Mouse (Mus musculus) heart, postnatal 14 days (tissue): ENCODE measurements at regions not wholly inside any gene's neighbourhood (a gene's known extent, or its start where the extent isn't known, plus 50 kb on each side); places are given as distances from the start of the nearest gene placed in this dataset.

Experiments used
- DNase-seq, 2 experiments: peaks; one replicate each; pipeline ENCODE4 v3.0.0; 2021 to 2022
- intact Hi-C: fragments of 180-260 bp; cut with DNase I; formaldehyde crosslinking; loops from one replicate; pipeline ENCODE4 v1.15.1; 2025

DNA sequence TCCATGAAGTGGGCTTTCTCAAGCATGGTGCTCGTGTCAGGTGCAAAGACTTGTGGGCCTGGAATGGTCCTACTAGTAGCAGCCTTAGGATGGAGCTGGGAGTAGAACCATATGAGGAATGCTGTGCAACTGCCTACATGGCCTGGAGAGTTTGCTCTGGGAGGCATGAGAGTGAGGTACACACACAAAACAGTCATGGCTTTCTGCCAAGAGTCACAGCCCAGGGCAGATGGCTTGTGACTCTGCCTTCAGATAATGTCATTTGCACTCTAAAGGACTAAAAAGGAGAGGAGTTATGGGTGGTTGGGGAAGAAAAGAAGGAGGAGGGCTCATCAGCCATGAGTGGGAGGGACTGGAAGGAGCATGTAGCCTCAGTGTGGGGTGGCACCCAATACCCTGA lies 263.1 kb downstream of the Cbln1 start:
- intact Hi-C loops, result no loop called here
- DNase-seq, result no peak

DNA sequence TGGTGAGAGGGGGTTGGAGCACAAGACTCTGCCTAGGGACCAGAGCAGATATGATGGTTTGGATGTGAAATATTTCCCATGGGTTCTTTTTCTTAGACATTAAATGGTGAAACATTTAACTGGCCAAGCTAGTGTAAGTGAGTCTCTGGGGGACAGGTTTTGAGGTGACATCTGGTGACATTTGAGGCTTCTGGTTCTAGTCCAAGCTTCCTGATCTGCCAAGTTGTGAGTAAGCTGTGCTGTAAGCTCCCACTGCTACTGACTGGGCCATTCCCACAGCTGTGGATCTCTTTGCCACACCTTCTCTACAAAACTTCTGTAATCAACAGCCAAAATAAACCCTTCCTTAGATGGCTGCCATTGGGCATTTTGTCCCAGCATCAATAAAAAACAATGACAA lies 264.4 kb downstream of the Cbln1 start:
- intact Hi-C loops, result no loop called here
- no peak for DNase-seq

DNA sequence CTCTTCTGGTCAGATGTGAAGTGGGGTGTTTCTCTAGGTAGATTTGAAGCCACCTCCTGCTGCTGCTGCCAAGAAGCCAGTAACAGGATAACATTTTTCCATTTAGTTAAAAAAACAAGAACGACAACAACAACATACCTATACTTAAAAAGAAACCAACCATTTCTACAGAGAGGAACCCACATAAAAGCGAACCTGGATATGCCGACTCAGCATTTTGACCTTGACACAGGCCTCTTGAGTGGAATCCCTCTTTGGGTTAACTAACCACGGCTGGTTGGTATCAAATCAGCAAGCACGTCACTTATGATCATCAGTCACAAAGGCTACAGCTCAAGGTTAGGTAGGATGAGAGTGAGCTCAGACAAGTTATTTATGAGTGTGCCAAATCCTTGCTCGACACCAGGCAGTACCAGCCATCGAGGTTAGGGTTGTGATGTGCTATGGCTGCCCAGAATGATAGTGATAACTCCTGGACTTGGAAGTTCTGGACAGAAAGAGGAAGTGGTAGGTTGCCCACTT lies 269.7 kb downstream of the Cbln1 start:
- DNase-seq, result no peak
- intact Hi-C loops, result no loop called here

DNA sequence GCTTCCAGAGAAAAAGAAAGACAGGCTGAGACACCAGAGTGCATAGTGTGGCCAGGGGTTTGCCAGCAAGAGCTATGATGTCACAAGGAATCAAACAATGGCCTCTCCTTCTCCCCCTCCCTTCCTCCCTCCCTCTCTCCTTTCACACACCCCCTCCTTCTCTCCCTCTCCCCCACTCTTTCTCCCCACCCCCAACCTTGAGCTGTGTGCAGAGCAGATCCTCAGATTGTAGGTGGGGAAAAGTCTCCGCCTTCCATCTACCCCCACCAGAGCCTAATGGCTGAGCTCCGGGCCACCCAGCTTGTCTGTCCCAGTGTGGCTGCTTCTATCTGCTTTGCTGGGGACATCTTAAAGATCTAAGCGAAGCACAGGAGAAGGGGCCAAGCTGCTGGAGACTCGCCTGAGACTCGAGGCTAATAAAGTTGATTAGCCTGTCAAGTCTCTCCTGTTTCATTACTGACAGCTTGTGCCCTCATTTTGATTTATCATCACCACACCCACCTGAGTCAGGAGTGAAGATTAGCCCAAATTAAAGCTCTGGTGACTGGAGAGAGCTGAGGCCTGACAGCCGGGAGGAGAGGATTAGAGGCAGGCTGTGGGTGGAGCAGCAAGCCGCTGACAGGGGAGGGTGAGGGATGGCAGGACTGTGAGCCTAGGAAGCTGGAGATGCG lies 272.8 kb downstream of the Cbln1 start:
- peak in 1 of 2 experiments; percentile 3 for DNase-seq
- intact Hi-C loops, result no loop called here

DNA sequence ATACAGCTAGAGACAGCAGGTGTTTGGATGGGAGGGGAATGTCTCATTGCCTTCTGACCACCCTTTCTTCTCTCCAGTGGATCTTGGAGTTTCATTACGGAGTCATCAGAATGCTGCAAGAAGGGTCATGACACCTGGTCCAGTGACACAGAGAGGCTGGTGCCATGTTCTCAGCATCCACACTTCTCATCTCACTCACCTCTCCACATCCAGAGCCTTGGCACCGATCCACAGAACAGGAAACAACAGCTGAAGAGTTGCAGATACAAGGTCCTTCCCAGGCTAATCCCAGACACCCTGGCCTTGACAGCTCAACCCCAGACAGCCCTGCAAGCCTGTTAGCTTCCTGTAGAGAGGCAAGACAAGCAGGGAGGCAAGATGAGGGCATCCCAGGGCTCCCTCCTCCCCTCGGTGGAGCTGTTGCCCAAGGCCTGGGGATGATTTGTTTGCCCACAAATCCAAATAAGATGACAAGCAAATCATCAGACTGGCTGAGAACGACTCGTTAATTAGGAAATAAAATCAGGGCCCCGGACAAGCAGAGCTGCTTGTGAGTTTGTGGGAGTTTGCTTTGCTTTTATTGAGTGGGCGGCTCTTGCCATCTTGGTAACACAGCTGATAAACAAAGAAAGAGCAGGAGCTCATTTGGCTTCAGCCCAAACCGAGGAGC lies 274.4 kb downstream of the Cbln1 start:
- DNase-seq, result no peak
- intact Hi-C loops, result no loop called here

DNA sequence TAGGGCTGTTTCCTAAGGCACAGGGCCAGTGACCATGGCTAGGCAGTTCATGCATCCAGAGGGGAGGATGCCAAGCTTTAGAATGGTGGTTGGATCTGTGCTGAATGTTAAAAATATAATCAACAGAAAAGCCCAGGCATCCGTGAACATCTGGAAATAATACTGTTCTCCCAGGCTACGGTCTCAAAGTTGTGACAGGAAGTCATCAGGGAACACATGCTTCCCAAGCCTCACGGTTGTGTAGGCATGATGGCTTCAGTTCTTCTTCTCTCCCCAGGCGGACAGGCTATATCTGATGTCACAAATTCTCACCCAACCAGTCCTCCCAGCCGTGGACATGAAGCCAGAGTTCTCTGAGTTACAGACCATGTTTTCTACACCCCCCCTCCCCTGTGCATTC lies 275.4 kb downstream of the Cbln1 start:
- no peak for DNase-seq

DNA sequence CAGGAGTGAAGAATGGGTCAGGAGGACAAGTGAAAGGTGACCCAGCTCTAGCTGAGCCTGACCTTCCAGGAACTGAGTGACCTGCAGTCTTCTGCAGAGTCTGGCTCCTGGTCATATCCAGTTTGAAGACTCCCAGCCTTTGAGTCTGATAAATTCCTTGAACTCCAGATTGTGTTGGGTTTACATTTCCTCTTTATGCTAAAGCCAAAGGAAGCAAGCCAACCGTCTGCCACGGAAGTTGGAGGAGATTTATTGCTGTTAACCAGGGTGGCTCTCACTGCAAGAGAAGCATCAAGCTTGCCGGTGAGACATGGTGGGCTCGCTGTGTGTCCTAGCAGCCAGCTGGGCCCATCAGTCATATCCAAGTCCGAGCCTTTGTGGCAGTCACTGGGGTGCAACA lies 276.4 kb downstream of the Cbln1 start:
- intact Hi-C loops, result no loop called here
- no peak for DNase-seq

More for the DNA sequence above, 275.4 kb downstream of the Cbln1 start:
- intact Hi-C loops, result no loop called here

DNA sequence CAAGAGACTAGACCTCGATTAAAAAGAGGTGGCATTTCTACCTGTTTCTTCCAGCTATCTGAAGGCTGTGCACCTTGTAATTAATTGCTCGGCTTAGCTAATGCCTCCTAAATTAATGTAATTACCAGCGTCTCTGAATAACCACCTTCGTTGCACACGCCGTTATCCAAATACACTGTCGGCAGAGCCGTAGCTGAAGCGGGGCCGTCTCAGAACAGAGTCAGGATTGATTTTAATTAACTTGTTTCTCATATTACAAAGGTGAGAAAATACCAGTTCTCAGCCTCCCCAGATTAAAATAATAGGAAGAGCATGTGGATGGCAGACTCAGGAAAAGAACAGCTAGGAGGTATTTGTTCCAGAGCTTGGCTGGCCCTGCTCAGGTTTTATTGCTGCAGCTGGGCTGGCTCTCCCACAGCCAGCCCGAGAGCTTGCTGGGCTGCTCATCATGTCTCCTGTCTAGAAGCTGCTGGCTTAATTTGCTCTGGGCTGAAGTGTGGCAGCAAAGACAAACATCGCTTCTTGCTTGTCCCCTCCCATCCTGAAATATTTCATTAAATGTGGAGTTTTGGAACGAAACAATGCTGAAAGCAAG lies 282.5 kb downstream of the Cbln1 start:
- no peak for DNase-seq
- intact Hi-C loops, result no loop called here

DNA sequence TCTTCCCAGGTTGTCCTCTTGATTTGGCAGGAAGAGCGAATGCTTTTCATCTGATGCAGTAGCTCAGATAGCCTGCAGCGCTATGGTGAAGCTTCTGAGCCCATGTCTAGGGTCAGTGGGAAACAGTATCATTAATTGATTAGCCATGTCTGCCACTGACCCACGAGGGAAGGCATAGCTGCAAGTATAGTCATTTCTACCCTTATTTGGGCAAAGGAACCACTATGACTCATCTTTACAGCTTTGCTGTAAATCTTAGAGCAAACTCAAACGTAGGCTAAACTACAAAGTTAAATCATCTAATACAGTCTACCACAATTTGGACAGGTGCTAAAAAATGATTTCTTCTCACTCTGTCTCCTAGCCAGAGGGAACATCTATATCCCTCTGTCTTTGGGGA lies 289.5 kb downstream of the Cbln1 start:
- intact Hi-C loops, result no loop called here
- no peak for DNase-seq

DNA sequence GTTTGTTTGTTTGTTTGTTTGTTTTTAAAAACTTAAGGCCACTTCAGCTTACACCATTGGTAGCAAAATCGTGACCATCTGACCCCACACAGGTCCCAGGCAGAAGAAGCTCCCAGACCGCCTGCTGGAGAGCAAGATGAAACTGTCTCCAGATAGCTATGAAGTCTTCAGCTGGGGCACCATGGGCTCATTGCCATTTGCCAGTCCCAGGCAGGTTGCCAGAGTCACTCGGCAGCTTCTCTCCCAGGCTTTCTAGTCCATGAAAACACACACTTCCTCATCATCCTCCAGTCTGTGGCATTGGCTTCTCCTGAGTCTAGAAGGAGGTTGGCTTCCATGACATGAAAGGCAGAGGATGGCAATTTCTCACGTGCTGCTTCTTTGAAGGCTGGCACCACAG lies 293.5 kb upstream of the N4bp1 start:
- no peak for DNase-seq
- intact Hi-C loops, result no loop called here

DNA sequence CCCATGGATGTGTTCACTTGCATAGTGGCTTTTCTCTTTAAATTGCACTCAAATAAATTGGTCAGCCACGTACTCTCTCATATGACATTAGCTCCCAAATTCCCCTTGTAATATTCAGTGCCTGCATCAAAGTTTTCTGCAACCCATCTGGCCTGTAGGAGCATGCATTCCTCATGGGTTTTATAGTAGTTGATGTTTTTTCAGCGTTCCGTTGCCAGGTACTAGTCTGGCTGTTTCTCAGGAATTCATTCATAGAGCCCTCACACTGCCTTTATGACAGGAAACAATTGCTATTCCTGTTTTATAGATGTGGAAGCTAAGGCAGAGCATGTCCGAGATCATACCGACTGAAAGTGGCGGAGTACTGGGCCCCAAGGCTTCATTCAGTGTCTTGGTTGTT lies 292.6 kb upstream of the N4bp1 start:
- DNase-seq, result no peak
- intact Hi-C loops, result no loop called here

DNA sequence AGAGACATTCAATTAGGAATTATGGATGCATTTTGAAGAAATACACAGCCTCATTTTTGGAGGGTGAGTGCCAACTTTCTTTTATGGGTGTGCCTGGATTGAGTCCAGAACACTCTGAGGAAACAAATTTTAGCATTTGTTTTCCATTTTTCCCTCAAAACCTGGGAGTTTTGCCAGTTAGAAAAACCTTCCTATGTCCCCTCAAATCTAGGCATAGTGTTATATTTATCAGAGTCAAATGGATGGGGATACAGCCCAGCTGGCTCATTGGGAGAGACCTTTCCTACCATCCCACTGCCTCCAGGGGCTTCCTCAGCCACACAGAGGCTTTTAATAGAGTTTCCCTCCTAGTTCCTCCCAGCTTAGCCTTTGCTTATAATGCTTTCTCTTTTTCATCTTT lies 290.0 kb upstream of the N4bp1 start:
- intact Hi-C loops, result no loop called here
- DNase-seq, result no peak

DNA sequence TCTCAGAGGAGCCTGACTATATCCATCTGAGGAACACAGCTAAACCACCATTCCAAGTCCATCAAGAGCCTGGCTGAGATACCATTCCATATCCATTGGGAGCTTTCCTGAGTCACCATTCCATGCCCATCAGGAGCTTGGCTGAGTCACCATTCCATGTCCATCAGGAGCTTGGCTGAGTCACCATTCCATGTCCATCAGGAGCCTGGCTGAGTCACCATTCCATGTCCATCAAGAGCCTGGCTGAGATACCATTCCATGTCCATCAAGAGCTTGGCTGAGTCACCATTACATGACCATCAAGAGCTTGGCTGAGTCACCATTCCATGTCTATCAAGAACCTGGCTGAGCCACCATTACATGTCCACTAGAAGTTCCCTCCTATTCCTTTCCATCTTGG lies 288.7 kb upstream of the N4bp1 start:
- intact Hi-C loops, result no loop called here
- DNase-seq, result no peak

DNA sequence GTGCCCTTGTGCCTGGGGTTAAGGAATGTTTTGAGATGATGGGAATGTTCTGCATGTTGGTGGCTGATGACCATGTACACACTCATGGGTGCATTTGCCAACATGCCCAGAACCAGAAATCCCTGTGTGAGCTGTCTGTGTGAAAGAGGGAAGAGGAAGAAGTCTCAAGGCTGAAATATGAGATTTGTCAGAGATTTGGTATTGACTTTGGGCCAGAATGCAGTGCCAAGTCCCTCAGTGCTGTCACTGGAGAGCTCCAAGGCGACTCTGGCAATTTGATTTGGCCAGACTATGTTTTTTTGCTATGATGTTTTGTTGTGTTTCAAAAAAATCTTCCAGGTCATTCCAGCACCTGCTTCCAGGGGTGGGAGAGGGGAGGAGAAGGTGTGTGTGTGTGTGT lies 281.7 kb upstream of the N4bp1 start:
- no peak for DNase-seq
- intact Hi-C loops, result no loop called here

DNA sequence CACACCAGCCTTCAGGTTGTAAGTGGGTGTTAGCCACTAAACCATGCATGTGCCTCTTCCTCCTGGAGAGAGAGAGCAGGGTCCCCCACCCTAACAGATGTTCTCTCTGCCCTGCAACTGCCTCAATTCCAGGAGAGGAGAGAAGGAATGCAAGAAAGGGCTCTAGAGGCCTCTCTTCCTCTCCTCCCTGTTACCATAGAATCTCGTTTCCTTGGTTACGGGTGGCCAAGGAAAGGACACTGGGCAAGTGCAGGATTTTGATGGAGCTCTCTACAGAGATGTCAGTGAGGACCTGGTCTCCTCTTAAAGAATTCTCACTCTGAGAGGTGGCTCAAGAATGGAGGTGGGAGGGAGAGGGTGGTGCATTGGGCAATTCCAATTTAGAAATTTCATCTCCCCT lies 275.4 kb upstream of the N4bp1 start:
- DNase-seq, result no peak
- intact Hi-C loops, result no loop called here

DNA sequence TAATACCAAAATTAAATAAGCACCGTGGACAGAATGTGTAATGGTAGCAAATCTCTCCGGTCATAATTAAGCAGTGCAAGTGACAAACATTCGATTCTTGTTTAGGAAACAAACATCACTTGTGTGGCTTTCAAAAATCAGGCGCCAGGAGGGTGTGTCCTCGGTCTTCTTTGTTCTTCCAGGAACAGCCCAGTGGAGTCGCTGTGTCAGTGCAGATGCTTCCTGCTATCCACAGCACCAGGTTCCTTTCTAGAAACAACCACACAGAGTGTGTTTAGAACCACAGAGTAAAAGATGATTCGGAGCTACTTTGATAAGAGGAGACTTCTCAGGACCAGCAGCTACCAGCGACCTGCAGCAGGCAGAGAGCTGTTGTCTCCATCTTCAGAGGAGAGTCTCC lies 273.3 kb upstream of the N4bp1 start:
- no peak for DNase-seq
- intact Hi-C loops, result no loop called here

DNA sequence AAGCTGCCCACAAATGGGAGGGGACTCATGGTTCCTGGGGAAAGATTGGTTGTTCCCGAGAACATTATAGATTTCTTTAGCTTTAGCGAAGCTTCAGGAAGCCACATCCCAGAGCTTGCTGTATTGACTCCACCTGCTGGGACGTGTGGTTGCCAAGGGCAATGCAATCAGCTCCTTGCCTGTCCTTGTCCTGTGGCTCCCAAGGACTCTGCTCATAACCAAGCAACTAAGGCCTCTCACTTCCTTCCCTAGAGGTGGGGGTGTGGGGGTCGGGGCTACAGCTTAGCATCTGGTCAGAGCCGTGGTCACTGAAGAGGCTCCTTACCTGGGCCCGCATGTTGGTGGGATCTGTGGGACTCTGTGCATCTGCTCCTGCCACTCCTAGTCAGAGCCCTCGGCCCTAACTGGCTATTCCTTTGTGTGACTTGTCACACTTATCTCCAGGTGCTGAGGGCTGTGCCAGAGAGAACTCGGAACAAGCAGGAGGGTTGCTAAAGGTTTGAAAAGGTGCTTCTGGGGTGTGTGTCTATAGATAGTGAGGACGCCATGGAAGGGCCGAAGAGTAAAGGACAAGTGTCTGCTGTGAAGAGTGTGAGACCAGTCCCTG lies 270.9 kb upstream of the N4bp1 start:
- DNase-seq, result no peak
- intact Hi-C loops, result no loop called here

DNA sequence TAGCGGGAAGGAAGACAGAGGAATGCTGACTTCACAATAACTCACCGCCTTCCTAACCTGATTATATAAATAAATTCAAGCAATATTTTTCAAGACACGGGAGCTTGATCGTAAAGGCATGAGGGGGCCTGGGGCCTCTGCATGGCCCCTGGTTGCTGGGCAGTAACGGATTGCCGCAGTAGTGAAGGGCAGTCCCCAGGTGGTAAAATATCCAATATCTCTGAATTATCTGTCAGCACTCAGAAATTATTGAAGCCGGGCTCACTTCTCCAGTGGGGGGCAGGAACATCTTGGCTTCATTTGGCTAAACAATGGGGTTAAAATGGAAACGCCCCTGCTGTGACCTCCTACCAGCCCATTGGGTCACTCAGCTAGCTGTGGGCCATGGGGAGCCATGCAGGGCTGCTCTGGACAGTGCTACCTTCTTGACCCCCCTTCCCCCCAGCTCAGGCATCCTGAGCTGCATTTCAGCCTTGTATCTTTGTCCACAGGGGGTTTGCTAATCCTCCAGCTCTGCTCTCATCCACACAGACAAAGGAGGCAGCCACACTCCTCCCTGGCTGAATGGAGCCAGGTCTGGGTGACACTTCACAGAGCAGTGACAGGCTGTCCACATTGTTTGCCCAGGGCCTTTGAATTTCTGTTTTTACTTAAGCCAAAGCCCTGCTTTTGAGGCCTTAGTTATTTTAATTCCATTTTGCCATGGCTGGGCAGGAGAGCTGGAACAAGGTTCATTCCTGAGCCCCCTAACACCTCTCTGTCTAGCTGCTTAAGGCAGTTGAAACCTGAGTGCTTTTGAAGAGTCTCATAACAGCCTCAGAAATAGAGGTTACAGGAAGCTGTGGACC lies 267.2 kb upstream of the N4bp1 start:
- no peak for DNase-seq
- intact Hi-C loops, result no loop called here

DNA sequence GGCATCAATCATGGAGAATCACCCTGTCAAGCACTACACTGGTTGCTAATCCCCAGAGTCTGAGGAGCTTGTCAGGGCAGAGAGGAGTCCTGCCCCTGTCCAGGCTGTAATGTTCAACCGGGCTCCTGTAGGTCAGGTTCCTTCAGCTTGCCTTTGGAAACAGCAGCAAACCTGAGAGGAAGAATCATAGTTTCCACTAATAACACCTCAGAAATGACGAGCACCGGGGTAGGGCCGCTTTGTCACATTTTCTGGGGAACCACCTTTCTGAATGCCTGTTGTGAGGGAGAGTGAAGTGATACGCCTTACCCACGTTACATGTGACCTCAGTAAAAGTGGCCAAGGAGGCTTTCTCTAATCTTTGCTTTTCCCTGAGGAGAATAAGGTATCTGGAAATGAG lies 263.8 kb upstream of the N4bp1 start:
- no peak for DNase-seq
- intact Hi-C loops, result no loop called here

DNA sequence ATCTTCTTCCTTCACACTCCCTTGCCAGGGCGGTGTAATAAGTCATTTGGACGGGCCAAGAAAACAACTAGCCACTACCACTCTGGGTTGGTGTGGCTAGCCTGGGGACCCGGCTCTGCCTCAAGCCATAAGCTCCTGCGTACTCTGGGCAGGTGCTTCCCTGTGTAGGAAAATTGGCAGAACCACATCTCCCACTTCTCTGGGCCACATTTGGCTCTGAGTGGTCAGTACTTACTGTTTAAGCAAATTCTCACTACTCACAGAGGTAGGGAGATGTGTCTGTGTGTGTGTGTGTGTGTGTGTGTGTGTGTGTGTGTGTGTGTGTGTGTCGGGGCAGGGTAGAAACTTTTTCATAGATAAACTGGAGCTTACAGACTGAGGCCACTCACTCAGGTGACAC lies 262.6 kb upstream of the N4bp1 start:
- intact Hi-C loops, result no loop called here
- DNase-seq, result no peak

DNA sequence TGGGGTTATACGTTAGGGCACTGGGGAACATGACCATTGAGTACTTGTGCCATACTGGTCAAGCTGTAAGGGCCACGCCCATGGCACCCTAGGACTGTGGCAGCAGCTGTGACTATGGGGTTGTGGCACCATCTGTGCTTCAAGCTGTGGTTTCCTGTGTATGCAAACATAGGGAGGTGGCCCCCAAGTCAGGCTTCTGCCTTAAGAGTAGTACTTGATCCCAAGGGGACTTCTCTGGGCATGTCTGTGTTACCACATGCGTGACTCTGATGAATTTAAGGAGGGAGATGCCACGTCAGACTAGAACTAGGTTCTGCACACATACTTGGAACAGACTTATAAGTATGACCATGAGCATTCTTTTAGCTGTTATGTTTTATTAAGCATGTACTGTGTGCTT lies 252.4 kb upstream of the N4bp1 start:
- DNase-seq, result no peak
- intact Hi-C loops, result no loop called here
